Mouse (Mus musculus): ENCODE measurements at regions not wholly inside any gene's neighbourhood (a gene's known extent, or its start where the extent isn't known, plus 50 kb on each side); places are given as distances from the start of the nearest gene placed in this dataset.

- Histone ChIP-seq H3K27ac (ENCODE audit: low read length) (no peak overlapping the region), H3K4me1 (ENCODE audit: insufficient read depth, low read depth, low read length) (no peaks in the 10 kb centered on the region), H3K36me3 (ENCODE audit: insufficient read depth, low read length) (no peaks in the 10 kb centered on the region), H3K4me3 (ENCODE audit: low read depth, low read length) (no peak overlapping the region), H3K9ac (replicated peaks; ENCODE audit: low read depth) (no peak overlapping the region), H3K4me2 (replicated peaks; ENCODE audit: low read depth, low read length) (no peak overlapping the region), H3K9me3 (ENCODE audit: low read length) (no peaks in the 10 kb centered on the region), H3K27me3 (replicated peaks; ENCODE audit: insufficient read depth, low read length) (no peaks in the 10 kb centered on the region)
- peak; percentile 96 for DNase-seq (ENCODE audit: low spot score)
- 77% methylated on average over 7 of the region's 7 CpGs for WGBS
- ATAC-seq, result peak; percentile 99
- TF ChIP-seq CTCF (IDR thresholded peaks at IDR 0.05) (no peak), EP300 (IDR thresholded peaks at IDR 0.05) (no peak)
These were observed 2140.3 kb upstream of the Cdh20 start for GRCm38 (mm10) chr1:102628061-102628460.

GRCm38 (mm10) chr1:102644379-102644778, 2123.9 kb upstream of the Cdh20 start:
- no peak for DNase-seq (ENCODE audit: low spot score)
- Histone ChIP-seq H3K27me3 (replicated peaks; ENCODE audit: insufficient read depth, low read length) (no peaks in the 10 kb centered on the region), H3K9me3 (ENCODE audit: low read length) (no peaks in the 10 kb centered on the region), H3K4me3 (ENCODE audit: low read depth, low read length) (no peak overlapping the region), H3K27ac (ENCODE audit: low read length) (no peak overlapping the region), H3K36me3 (ENCODE audit: insufficient read depth, low read length) (no peaks in the 10 kb centered on the region), H3K9ac (replicated peaks; ENCODE audit: low read depth) (no peak overlapping the region), H3K4me1 (ENCODE audit: insufficient read depth, low read depth, low read length) (no peaks in the 10 kb centered on the region), H3K4me2 (replicated peaks; ENCODE audit: low read depth, low read length) (no peak overlapping the region)
- TF ChIP-seq EP300 (IDR thresholded peaks at IDR 0.05) (no peak), CTCF (IDR thresholded peaks at IDR 0.05) (no peak)
- 25% methylated on average over 1 of the region's 1 CpGs for WGBS
- ATAC-seq, result no peak

- Histone ChIP-seq H3K9ac (replicated peaks; ENCODE audit: low read depth) (no peak overlapping the region), H3K36me3 (ENCODE audit: insufficient read depth, low read length) (no peaks in the 10 kb centered on the region), H3K9me3 (ENCODE audit: low read length) (no peaks in the 10 kb centered on the region), H3K4me3 (ENCODE audit: low read depth, low read length) (no peak overlapping the region), H3K4me2 (replicated peaks; ENCODE audit: low read depth, low read length) (no peak overlapping the region), H3K27me3 (replicated peaks; ENCODE audit: insufficient read depth, low read length) (no peaks in the 10 kb centered on the region), H3K27ac (ENCODE audit: low read length) (no peak overlapping the region), H3K4me1 (ENCODE audit: insufficient read depth, low read depth, low read length) (no peaks in the 10 kb centered on the region)
- WGBS, result 57% methylated on average over 2 of the region's 2 CpGs
- TF ChIP-seq CTCF (IDR thresholded peaks at IDR 0.05) (no peak), EP300 (IDR thresholded peaks at IDR 0.05) (no peak)
- no peak for DNase-seq (ENCODE audit: low spot score)
- ATAC-seq, result no peak
These were observed 2080.8 kb upstream of the Cdh20 start for GRCm38 (mm10) chr1:102687367-102688070.

- Histone ChIP-seq H3K4me2 (replicated peaks; ENCODE audit: low read depth, low read length) (no peak overlapping the region), H3K4me3 (ENCODE audit: low read depth, low read length) (no peak overlapping the region), H3K4me1 (ENCODE audit: insufficient read depth, low read depth, low read length) (no peaks in the 10 kb centered on the region), H3K27me3 (replicated peaks; ENCODE audit: insufficient read depth, low read length) (no peaks in the 10 kb centered on the region), H3K9me3 (ENCODE audit: low read length) (no peaks in the 10 kb centered on the region), H3K36me3 (ENCODE audit: insufficient read depth, low read length) (no peaks in the 10 kb centered on the region), H3K9ac (replicated peaks; ENCODE audit: low read depth) (no peak overlapping the region), H3K27ac (ENCODE audit: low read length) (no peak overlapping the region)
- no peak for DNase-seq (ENCODE audit: low spot score)
- TF ChIP-seq EP300 (IDR thresholded peaks at IDR 0.05) (no peak), CTCF (IDR thresholded peaks at IDR 0.05) (no peak)
- ATAC-seq, result no peak
- WGBS, result 68% methylated on average over 2 of the region's 2 CpGs
These were observed 2051.9 kb upstream of the Cdh20 start for GRCm38 (mm10) chr1:102716459-102716858.

GRCm38 (mm10) chr1:102733991-102734390, 2034.3 kb upstream of the Cdh20 start:
- H3K36me3 ChIP-seq (ENCODE audit: insufficient read depth, low read length), result no peaks in the 10 kb centered on the region
- no peak for TF ChIP-seq CTCF (IDR thresholded peaks at IDR 0.05)
- no peak for TF ChIP-seq EP300 (IDR thresholded peaks at IDR 0.05)
- DNase-seq (ENCODE audit: low spot score), result no peak
- H3K9ac ChIP-seq (replicated peaks; ENCODE audit: low read depth), result no peak overlapping the region
- ATAC-seq, result no peak
- no peaks in the 10 kb centered on the region for H3K27me3 ChIP-seq (replicated peaks; ENCODE audit: insufficient read depth, low read length)
- H3K4me2 ChIP-seq (replicated peaks; ENCODE audit: low read depth, low read length), result no peak overlapping the region
- H3K4me1 ChIP-seq (ENCODE audit: insufficient read depth, low read depth, low read length), result no peaks in the 10 kb centered on the region
- no peak overlapping the region for H3K4me3 ChIP-seq (ENCODE audit: low read depth, low read length)
- 94% methylated on average over 1 of the region's 1 CpGs for WGBS
- no peaks in the 10 kb centered on the region for H3K9me3 ChIP-seq (ENCODE audit: low read length)
- no peak overlapping the region for H3K27ac ChIP-seq (ENCODE audit: low read length)

GRCm38 (mm10) chr1:102735392-102735791, 2032.9 kb upstream of the Cdh20 start:
- WGBS, result 46% methylated on average over 3 of the region's 3 CpGs
- no peaks in the 10 kb centered on the region for H3K9me3 ChIP-seq (ENCODE audit: low read length)
- no peak overlapping the region for H3K9ac ChIP-seq (replicated peaks; ENCODE audit: low read depth)
- H3K4me2 ChIP-seq (replicated peaks; ENCODE audit: low read depth, low read length), result no peak overlapping the region
- H3K36me3 ChIP-seq (ENCODE audit: insufficient read depth, low read length), result no peaks in the 10 kb centered on the region
- no peak overlapping the region for H3K4me3 ChIP-seq (ENCODE audit: low read depth, low read length)
- H3K27me3 ChIP-seq (replicated peaks; ENCODE audit: insufficient read depth, low read length), result no peaks in the 10 kb centered on the region
- H3K27ac ChIP-seq (ENCODE audit: low read length), result no peak overlapping the region
- H3K4me1 ChIP-seq (ENCODE audit: insufficient read depth, low read depth, low read length), result no peaks in the 10 kb centered on the region
- ATAC-seq, result no peak
- TF ChIP-seq EP300 (IDR thresholded peaks at IDR 0.05) (no peak), CTCF (IDR thresholded peaks at IDR 0.05) (no peak)
- DNase-seq (ENCODE audit: low spot score), result no peak

- ATAC-seq (no peak), DNase-seq (ENCODE audit: low spot score) (no peak)
- 66% methylated on average over 1 of the region's 1 CpGs for WGBS
- H3K27me3 ChIP-seq (replicated peaks; ENCODE audit: insufficient read depth, low read length), result no peaks in the 10 kb centered on the region
- H3K4me1 ChIP-seq (ENCODE audit: insufficient read depth, low read depth, low read length), result no peaks in the 10 kb centered on the region
- H3K4me3 ChIP-seq (ENCODE audit: low read depth, low read length), result no peak overlapping the region
- TF ChIP-seq CTCF (IDR thresholded peaks at IDR 0.05) (no peak), EP300 (IDR thresholded peaks at IDR 0.05) (no peak)
- no peak overlapping the region for H3K4me2 ChIP-seq (replicated peaks; ENCODE audit: low read depth, low read length)
- no peak overlapping the region for H3K27ac ChIP-seq (ENCODE audit: low read length)
- H3K9ac ChIP-seq (replicated peaks; ENCODE audit: low read depth), result no peak overlapping the region
- no peaks in the 10 kb centered on the region for H3K9me3 ChIP-seq (ENCODE audit: low read length)
- H3K36me3 ChIP-seq (ENCODE audit: insufficient read depth, low read length), result no peaks in the 10 kb centered on the region
These were observed 2010.4 kb upstream of the Cdh20 start for GRCm38 (mm10) chr1:102757941-102758340.

Measured in lung, postnatal 0 days (tissue).